Mouse (Mus musculus) CH12.LX (cell line): Measurements from ENCODE around the gene Nrf1.

Source experiments
- CTCF ChIP-seq, 2 experiments: IDR thresholded peaks in 1 of 2; conservative IDR thresholded peaks in 1 of 2; 2 replicates each; pipeline ENCODE4 v1.5.1; 2011 to 2012; ENCODE audit warnings: low read depth in 2 of 2, low read length in 2 of 2, improper control_type of control experiment in 1 of 2, inconsistent platforms in 1 of 2, mild to moderate bottlenecking in 1 of 2, moderate library complexity in 1 of 2
- E2F4 ChIP-seq: IDR thresholded peaks from 2 replicates; pipeline ENCODE4 v1.6.1; 2011; ENCODE audit warnings: low read depth, low read length, improper control_type of control experiment; ENCODE audit not compliant: insufficient replicate concordance
- JUND ChIP-seq: conservative IDR thresholded peaks from 2 replicates; pipeline ENCODE4 v1.6.1; 2011; ENCODE audit warnings: low read depth, low read length, improper control_type of control experiment
- MAFK ChIP-seq: IDR thresholded peaks from 2 replicates; pipeline ENCODE4 v1.6.1; 2011; ENCODE audit warnings: low read length, improper control_type of control experiment; ENCODE audit not compliant: insufficient replicate concordance
- MEF2A ChIP-seq: IDR thresholded peaks from 2 replicates; pipeline ENCODE4 v1.6.1; 2014; ENCODE audit warnings: low read depth, mild to moderate bottlenecking, inconsistent platforms, low read length, improper control_type of control experiment, borderline replicate concordance
- MXI1 ChIP-seq: IDR thresholded peaks from 2 replicates; pipeline ENCODE4 v1.6.1; 2011; ENCODE audit warnings: mild to moderate bottlenecking, low read depth, low read length, improper control_type of control experiment
- NRF1 ChIP-seq: IDR thresholded peaks from 2 replicates; pipeline ENCODE4 v1.6.1; 2014; ENCODE audit warnings: low read depth, mild to moderate bottlenecking, inconsistent platforms, low read length, improper control_type of control experiment, moderate library complexity
- POLR2A ChIP-seq: IDR thresholded peaks from 2 replicates; pipeline ENCODE4 v1.6.1; 2011; ENCODE audit warnings: low read depth, mild to moderate bottlenecking, improper control_type of control experiment, low read length
- RCOR1 ChIP-seq: conservative IDR thresholded peaks from 2 replicates; pipeline ENCODE4 v1.6.1; 2012; ENCODE audit warnings: low read depth, mild to moderate bottlenecking, inconsistent platforms, low read length, improper control_type of control experiment
- SIN3A ChIP-seq: IDR thresholded peaks from 2 replicates; pipeline ENCODE4 v1.6.1; 2012; ENCODE audit warnings: low read length, improper control_type of control experiment, inconsistent platforms
- TBP ChIP-seq: conservative IDR thresholded peaks from 2 replicates; pipeline ENCODE4 v1.6.1; 2011; ENCODE audit warnings: low read depth, low read length, improper control_type of control experiment
- USF1 ChIP-seq: IDR thresholded peaks from 2 replicates; pipeline ENCODE4 v1.6.1; 2014; ENCODE audit warnings: low read depth, mild to moderate bottlenecking, inconsistent platforms, low read length, improper control_type of control experiment
- ZC3H11A ChIP-seq: IDR thresholded peaks from 2 replicates; pipeline ENCODE4 v1.6.1; 2012; ENCODE audit warnings: low read depth, mild to moderate bottlenecking, inconsistent platforms, low read length, improper control_type of control experiment
- ZNF384 ChIP-seq: IDR thresholded peaks from 2 replicates; pipeline ENCODE4 v1.6.1; 2012; ENCODE audit warnings: low read depth, low read length, improper control_type of control experiment, inconsistent platforms

DNA sequence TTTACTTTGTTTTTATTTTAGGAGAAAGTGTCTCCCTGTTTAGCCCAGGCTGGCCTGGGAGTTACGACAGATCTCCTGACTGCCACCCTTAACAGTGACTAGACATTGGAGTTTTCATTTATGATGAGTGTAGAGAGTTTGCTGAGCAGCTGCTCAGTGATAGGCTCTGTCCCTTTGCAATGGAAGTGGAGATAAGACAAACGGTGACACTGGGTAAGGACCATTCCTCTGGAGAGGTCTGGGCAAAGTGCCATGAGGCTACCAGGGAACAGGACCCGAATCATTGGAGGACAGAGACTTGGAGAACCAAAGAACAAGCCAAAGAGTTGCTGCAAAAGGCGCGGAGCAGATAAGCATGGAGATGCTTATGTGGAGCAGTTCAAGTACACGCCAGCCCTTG, 100.0 kb downstream of the Nrf1 start:
- no peak for TF ChIP-seq USF1
- TF ChIP-seq CTCF (conservative IDR thresholded peaks at IDR 0.05 in 1 of 2, IDR thresholded peaks at IDR 0.05 in 1 of 2; ENCODE audit: low read depth in 2 of 2, low read length in 2 of 2), result no peak
- no peak for TF ChIP-seq ZNF384
- no peak for TF ChIP-seq NRF1
- no peak for TF ChIP-seq ZC3H11A
- no peak for TF ChIP-seq POLR2A
- TF ChIP-seq RCOR1, result no peak
- no peak for TF ChIP-seq E2F4
- no peak for TF ChIP-seq MXI1
- no peak for TF ChIP-seq JUND
- no peak for TF ChIP-seq MAFK
- TF ChIP-seq SIN3A, result no peak
- no peak for TF ChIP-seq MEF2A
- no peak for TF ChIP-seq TBP
